Mouse (Mus musculus) brain, embryonic 14.5 days (tissue): Measurements from ENCODE around the gene Skp2.

ENCODE experiments used
- CTCF ChIP-seq: fragments of 200-500 bp; IDR thresholded peaks from 2 replicates; pipeline ENCODE4 v1.5.1; 2012; ENCODE audit warnings: inconsistent platforms, mild to moderate bottlenecking, moderate library complexity, borderline replicate concordance; ENCODE audit not compliant: insufficient read depth, insufficient read length; ENCODE audit errors: extremely low read depth
- POLR2A ChIP-seq: fragments of 200-500 bp; IDR thresholded peaks from 2 replicates; pipeline ENCODE4 v1.6.1; 2012; ENCODE audit warnings: mild to moderate bottlenecking, inconsistent platforms, borderline replicate concordance; ENCODE audit not compliant: poor library complexity, insufficient read depth, insufficient read length, severe bottlenecking; ENCODE audit errors: extremely low read depth

- TF ChIP-seq CTCF (no peak), POLR2A (no peak)
Observed at GRCm38 (mm10) chr15:9073684-9074083, 81.5 kb downstream of the Skp2 start.
